Mouse (Mus musculus) kidney, adult 10 weeks (tissue): ENCODE measurements around the gene Gga1. TPM values are rescaled to one million over a fixed set of nuclear protein-coding genes. Genes with fewer than 3 reads are reported as not detected.

Experiments used
- polyA plus RNA-seq: library from polyadenylated mRNA; stranded (reverse); fragments of 350-450 nt; fragmentation: Illumina TruSeq; extraction: RNeasy Lipid Tissue Mini Kit (QIAGEN cat#74804); gene quantifications from one replicate; pipeline ENCODE4 v1.2.3, GENCODE M21; 2014; ENCODE audit warnings: low read depth, low replicate concordance

The Gga1 gene
- polyA plus RNA-seq: 0.20 TPM

DNA sequence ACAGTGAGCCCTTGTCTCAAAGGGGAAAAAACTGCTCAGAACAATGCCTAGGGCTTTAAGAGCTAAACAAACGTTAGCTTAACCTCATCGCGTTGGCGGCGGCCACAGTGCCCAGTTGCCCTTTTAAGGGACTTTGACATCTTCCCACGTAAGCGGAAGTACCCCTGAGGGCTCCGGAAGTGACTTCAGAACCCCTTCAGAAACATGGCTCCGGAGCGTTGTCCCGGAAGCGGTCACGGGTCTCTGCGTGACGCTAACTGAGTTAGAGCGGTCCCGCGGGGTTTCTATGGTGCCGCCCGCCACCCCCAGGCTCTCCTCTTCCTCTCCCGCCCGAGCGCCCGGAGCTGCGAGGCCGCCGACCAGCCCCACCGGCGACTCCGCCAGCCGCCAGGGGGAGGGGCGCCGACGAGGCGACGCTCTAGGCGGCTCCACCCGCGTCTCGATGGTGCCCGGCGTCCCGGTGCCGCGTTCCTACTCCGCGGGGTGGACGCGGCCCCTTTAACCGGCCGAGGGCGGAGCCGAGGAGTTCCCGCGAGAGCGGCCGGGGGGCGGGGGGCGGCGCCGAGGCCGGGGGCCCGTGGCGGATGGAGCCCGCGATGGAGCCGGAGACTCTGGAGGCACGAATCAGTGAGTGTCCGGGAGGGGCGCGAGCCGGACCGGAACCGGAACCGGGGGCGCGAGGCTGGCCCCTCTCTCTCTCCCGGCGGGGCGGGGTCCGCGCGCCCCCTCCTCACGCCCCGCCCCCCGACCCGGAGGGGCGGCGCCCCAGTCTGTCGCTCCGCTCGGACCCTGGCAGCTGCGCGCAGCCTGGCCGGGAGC, at the start of gene Gga1:
Gene Gga1, plus strand, starts transcription at position 200 of the 819 bp plus-strand sequence.

DNA sequence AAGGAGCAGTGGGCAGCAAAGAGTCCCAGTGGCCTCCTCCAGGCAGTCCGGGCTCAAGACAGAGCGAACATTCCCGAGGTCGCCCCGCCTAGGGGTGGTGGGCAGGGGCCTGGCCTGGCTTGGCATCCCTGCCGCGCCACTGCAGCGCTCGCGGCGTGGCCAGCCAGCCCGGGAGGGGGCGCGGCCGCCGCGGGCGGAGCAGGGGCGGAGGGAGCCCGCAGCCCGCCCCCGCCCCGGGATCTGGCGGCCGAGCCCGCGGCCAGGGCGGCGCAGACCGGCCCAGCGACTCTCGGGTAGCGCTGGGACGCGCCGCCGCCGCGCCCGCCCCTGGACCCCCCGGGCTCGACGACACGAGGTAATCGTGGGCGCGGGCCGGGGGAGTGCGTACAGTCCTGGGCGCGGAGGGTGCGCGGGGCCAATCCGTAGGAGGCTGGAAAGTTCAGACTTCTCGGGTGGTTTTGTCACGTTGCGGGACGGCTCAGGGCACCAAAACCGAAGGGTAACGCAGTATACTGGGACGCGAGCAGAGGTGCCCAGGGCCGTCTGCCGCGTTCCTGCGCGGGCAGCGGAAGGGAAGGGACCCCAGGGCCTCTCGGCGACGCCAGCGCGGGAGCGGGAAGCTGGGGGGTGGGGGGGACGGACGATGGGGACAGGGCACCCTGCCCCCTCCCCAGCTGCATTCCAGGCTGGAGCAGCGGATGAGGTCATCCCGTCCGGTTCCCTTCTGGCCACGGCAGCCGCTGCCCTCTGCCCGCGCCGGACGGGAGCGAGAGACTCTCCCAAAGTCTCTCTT, 34.4 kb upstream of the Gga1 start, which contains the start of gene Cdc42ep1:
Gene Cdc42ep1, plus strand, starts transcription at position 254 of the 793 bp plus-strand sequence.

DNA sequence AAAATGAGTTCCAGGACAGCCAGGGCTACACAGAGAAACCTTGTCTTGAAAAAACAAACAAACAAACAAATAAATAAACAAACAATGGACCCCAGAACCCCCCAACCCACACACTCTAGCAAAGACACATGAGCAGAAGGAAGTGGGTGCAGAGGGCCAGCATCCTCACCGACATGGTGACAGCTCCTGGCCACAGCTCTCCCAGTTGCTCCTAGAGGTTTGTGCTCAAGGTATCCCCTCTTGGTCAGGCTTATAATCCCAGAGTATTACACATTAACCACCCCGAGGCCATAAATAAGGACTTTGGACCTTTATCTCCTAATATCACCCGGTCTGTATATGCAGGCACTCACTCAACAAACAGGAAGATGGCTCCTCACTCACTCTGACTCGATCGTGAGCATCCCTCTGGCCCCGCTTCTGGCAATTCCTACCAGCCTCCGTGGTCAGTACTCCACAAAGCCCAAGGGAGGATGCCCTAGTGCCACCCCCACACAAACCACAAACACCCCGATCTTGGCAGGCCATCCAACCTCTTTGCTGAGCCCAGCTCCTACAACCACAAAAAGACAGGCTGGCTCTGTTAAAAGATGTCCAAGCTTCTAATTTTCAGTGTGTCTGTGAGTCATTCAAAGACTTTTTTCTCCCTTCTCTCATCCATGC, 21.6 kb upstream of the Gga1 start, which contains the start of gene Lgals2:
Gene Lgals2, minus strand, starts transcription at position 227 of the 663 bp plus-strand sequence.

DNA sequence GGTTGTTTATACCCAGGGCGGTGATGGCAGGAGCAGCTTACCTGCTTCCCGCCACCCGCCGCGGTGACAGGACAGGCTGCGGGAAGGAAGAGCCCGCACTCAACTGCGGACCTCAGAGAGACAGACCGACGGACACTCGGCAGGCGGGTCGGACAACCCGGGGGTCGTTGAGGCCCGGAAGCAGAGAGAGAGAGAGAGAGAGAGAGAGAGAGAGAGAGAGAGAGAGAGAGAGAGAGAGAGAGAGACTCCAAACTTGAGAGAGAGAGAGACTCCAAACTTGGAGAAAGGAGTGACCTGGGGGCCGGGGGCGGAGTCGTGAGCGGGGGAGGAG, 22.4 kb downstream of the Gga1 start, which contains the start of gene Gm49510:
Gene Gm49510, plus strand, starts transcription at position 259 of the 331 bp plus-strand sequence.

DNA sequence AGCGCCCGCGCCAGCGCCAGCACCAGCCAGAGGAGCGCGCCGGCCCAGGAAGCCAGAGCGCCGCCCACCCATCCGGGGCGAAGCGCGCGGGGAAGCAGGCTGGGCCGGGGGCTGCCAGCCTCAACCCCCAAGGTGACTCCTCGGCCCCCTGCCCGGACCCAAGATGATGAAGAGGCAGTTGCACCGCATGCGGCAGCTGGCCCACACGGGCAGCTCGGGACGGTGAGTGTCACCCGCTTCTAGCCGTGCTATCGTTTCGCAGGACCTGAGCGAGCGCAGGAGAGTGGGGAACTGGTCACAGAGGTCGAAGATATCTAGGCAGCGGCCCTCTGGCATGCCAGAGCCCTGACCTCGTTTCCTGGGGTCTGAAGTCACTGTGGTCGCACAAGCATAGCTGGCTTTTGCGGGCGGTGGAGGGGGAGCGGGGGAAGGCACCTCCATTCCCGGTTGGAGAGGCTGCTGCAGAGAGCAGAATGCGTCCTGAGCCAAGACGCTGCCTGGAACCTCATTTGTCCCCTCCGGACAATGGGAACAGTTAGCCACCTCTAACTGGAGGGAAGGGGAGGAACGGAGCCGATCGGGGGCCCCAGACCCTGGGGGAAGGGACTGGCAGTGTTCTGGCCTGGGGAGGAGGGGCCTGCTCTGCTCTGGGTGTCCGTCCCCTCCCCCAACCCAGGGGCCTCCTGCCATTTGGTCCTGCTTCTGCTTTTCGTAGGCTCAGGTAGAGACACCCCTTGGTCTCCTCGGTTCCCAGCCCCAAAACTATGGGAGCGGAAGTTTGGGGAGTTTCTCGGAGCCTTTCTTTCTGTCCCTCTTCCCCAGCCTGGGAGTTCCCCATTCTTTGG, 23.0 kb downstream of the Gga1 start, which contains the start of gene Sh3bp1:
Gene Sh3bp1, plus strand, starts transcription at position 29 of the 845 bp plus-strand sequence.

DNA sequence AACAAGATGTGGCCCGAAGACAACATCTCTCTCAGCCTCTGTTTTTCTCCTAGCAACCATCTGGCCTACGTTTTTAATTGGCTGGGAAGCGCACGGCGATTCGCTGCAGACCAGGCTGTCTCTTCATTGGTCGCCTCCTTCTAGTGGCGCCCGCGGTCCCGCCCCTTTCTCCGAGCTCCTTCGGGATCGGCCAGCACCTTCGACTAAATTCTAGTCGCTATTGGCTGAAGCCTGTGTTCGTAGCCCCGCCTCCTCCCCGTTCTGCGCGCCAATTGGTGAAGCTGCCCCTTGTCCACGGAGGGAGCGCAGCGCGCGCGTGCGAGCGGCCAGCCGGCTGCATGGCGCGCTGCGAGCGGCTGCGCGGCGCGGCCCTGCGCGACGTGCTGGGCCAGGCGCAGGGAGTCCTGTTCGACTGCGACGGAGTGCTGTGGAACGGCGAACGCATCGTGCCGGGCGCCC, 36.7 kb downstream of the Gga1 start, which contains the start of gene Pdxp:
Gene Pdxp, plus strand, starts transcription at position 288 of the 459 bp plus-strand sequence.

DNA sequence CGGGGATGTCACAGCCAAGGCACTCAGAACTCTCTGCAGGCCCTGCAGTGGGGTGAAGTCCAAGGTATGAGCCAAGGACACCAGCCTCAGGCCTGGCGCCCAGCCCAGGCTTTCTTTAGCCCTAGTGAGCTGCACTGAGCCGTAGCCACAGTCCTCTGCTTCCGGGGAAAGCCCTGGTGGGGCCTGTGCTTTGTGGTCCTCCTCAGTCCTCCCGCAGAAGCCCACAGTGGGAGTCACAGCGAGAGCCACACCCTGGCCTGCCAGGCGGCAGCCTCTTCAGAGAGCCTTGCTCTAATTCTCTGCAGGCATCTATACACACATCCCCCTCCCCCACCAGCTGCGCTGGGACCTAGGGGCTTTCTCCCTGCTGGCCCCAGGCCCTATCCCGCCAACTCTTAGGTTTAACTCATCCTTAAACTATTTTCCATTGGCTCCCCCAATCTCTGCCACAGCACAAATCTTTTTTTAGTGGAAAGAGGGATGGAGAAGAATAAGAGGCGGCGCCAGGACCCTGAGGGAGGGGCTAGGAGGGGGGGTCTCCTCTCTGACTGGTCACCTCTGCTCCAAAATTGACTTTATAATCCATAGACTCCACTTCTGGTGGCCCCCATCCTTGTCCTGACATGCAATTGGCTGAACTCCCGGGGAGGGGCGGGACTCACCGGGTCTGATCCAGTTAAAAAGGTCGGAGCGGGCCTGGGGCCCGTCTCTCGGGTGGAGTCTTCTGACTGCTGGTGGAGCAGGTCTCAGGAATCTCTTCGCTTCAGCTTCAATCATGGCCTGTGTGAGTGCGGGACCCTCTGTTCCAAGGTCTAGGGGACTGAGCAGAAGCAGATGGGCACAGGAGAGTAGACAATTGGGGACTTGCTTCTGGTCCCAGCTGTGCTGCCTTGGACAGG, 49.3 kb downstream of the Gga1 start, which contains the start of gene Lgals1:
Gene Lgals1, plus strand, starts transcription at position 705 of the 899 bp plus-strand sequence.

DNA sequence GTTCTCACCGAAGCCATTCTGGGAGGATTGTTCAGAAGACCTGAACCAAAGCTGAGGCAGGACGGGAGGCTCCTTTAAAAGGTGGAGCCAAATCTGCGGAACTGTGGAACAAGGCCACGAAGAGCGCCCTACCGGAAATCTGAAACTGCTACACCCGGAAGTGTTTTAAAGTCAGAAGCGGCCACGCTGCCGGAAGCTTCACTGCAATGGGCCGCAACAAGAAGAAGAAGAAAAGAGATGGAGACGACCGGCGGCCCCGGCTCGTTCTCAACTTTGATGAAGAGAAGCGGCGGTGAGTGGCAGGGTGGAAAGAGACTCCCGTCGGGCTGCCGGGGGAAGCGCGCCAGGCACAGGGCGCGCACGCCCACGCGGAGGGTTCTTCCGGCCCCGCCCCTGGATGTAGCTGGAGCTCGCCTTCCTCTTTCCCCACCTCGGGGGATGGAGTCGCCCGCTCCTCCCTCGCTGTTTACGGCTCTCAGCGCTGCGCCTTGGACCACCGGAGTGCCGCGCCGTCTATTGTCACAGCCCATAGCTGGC, 57.9 kb downstream of the Gga1 start, which contains the start of gene Nol12:
Gene Nol12, plus strand, starts transcription at position 150 of the 537 bp plus-strand sequence.

Other genes with a start within 250 kb of the Gga1 start
- gene Elfn2, start 158.4 kb upstream of the Gga1 start, polyA plus RNA-seq: not detected
- not detected for gene Mfng, start 103.7 kb upstream of the Gga1 start, polyA plus RNA-seq
- 1.2 TPM for gene Card10, start 74.1 kb upstream of the Gga1 start, polyA plus RNA-seq
- 0.16 TPM for gene Cdc42ep1, start 34.6 kb upstream of the Gga1 start, polyA plus RNA-seq
- gene Lgals2, start 21.7 kb upstream of the Gga1 start, polyA plus RNA-seq: not detected
- gene Gm49510, start 22.5 kb downstream of the Gga1 start, polyA plus RNA-seq: not detected
- gene Sh3bp1, start 22.6 kb downstream of the Gga1 start, polyA plus RNA-seq: 0.93 TPM
- gene Pdxp, start 36.7 kb downstream of the Gga1 start, polyA plus RNA-seq: not detected
- 1.1 TPM for gene Lgals1, start 49.5 kb downstream of the Gga1 start, polyA plus RNA-seq
- 2.5 TPM for gene Nol12, start 57.7 kb downstream of the Gga1 start, polyA plus RNA-seq
- gene Triobp, start 70.5 kb downstream of the Gga1 start, polyA plus RNA-seq: 1.7 TPM
- gene H1f0, start 151.3 kb downstream of the Gga1 start, polyA plus RNA-seq: 177 TPM
- gene Galr3, start 164.7 kb downstream of the Gga1 start, polyA plus RNA-seq: not detected
- gene Ankrd54, start 185.7 kb downstream of the Gga1 start, polyA plus RNA-seq: 1.1 TPM
- 82.4 TPM for gene Eif3l, start 198.0 kb downstream of the Gga1 start, polyA plus RNA-seq
- gene Micall1, start 231.7 kb downstream of the Gga1 start, polyA plus RNA-seq: 9.9 TPM